ENCODE assay signal across 12 mouse cellular contexts in the genomic region with DNA sequence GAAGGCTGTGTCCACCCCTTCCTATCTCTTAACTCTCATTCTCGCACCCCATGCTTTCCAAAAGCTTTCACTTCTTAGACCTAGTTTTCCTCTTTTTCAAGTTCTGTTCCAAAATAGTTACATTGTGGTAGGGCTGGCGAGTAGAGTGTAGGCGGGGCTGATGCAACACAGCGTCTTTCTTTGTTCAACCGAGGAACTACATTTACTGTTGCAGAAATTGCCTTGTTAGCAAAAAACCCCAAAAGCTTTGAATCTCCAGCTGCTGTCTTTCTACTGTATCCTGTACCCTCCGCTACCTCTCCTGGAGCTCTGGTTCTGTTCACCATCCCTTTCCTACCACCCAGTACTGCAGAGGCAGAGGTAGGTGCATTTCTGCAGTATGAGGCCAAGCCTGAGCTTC.
DNase-seq lines count a peak whose midpoint lies in the region; ATAC-seq and TF ChIP-seq lines count a peak whose summit lies in the region.
"Had no signal": no experiment of that assay in that cellular context is flagged by ENCODE, and none has a peak within 500 bp of the region (broad histone marks: within the 10 kb centered on the region; RNA-seq: fewer than 3 reads in every experiment).

No protein-coding gene starts in this region.

- WGBS in midbrain, postnatal 0 days = 88% methylated on average over 6 of the region's 6 CpGs

- H3K27me3 ChIP-seq in testis, adult 2 months (ENCODE audit: control insufficient read depth, insufficient read depth, low read length) = no peaks in the 10 kb centered on the region
- no peaks in the 10 kb centered on the region for H3K27me3 ChIP-seq in midbrain, postnatal 0 days (ENCODE audit: insufficient read depth, low read length)

- H3K36me3 ChIP-seq in ES-E14 (ENCODE audit: control insufficient read depth, insufficient read depth, low read length, poor library complexity, severe bottlenecking) = no peaks in the 10 kb centered on the region
- no peaks in the 10 kb centered on the region for H3K36me3 ChIP-seq in testis, adult 2 months (ENCODE audit: control insufficient read depth, insufficient read depth, low read length)
- H3K36me3 ChIP-seq in midbrain, postnatal 0 days (ENCODE audit: insufficient read depth, low read length) = no peaks in the 10 kb centered on the region

- no peak overlapping the region for H3K4me3 ChIP-seq in ES-E14 (ENCODE audit: insufficient read depth in 1 of 2, low read depth in 1 of 2, low read length in 2 of 2, poor library complexity in 1 of 2, severe bottlenecking in 1 of 2)
- H3K4me3 ChIP-seq in testis, adult 2 months (ENCODE audit: control insufficient read depth, low read depth, low read length) = no peak overlapping the region
- H3K4me3 ChIP-seq in midbrain, postnatal 0 days (ENCODE audit: low read depth, low read length) = no peak overlapping the region
- H3K4me3 ChIP-seq: heart, embryonic 10.5 days had no signal

- DNase-seq in left cerebral cortex, adult 11 months (ENCODE audit: low spot score) = peak; percentile 45
- DNase-seq in left cerebral cortex, postnatal 10 days (ENCODE audit: extremely low spot score in 1 of 2, low spot score in 2 of 2) = no peak
- no peak for DNase-seq in ES-E14 (ENCODE audit: low read depth, low spot score)
- peak; percentile 26 for DNase-seq in induced T-regulatory cell, adult 2 months (ENCODE audit: low read depth)
- no peak for DNase-seq in kidney, postnatal 10 days
- no peak for DNase-seq in midbrain, postnatal 0 days (ENCODE audit: low spot score)
- DNase-seq in layer of hippocampus, adult 8-10 months (ENCODE audit: low spot score in 2 of 2) = no peak
- DNase-seq: cerebellum, postnatal 14 days; kidney, adult 18-20 months; midbrain, embryonic 14.5 days had no signal

- H3K4me2 ChIP-seq in midbrain, postnatal 0 days (ENCODE audit: low read depth, low read length, poor library complexity, severe bottlenecking) = no peak overlapping the region

- intact Hi-C loops in left cerebral cortex, postnatal 10 days (cut with DNase I) = no loop called here

- no peak overlapping the region for H3K27ac ChIP-seq in ES-E14 (ENCODE audit: insufficient read depth, low read depth, low read length, poor library complexity, severe bottlenecking)
- peak overlapping the region; percentile 51; the same call in 1 of the 2 replicates for H3K27ac ChIP-seq in testis, adult 2 months (ENCODE audit: control insufficient read depth, insufficient read depth, low read depth, low read length)
- H3K27ac ChIP-seq in midbrain, postnatal 0 days (ENCODE audit: low read depth, low read length) = no peak overlapping the region
- H3K27ac ChIP-seq: heart, embryonic 10.5 days had no signal

- in situ Hi-C loops in ES-E14 (cut with MboI; ENCODE audit: low sequenced_read_pairs in 2 of 2, unreplicated experiment in 2 of 2) = no loop called here

- no peaks in the 10 kb centered on the region for H3K9me3 ChIP-seq in ES-E14 (ENCODE audit: control insufficient read depth, insufficient read depth, low read depth, low read length)
- H3K9me3 ChIP-seq in midbrain, postnatal 0 days (ENCODE audit: low read length) = no peaks in the 10 kb centered on the region
- H3K9me3 ChIP-seq: heart, embryonic 10.5 days had no signal

- TF ChIP-seq POLR2A in testis, adult 2 months (IDR thresholded peaks at IDR 0.05; ENCODE audit: control insufficient read depth, low read depth, low read length) = no peak

- no peak for TF ChIP-seq CTCF in testis, adult 2 months (IDR thresholded peaks at IDR 0.05; ENCODE audit: control insufficient read depth, insufficient read depth, insufficient replicate concordance, low read depth, low read length)
- TF ChIP-seq CTCF in midbrain, postnatal 0 days (IDR thresholded peaks at IDR 0.05) = no peak

- no peak for ATAC-seq in midbrain, postnatal 0 days (ENCODE audit: low FRiP score)

- no peak overlapping the region for H3K9ac ChIP-seq in ES-E14 (ENCODE audit: insufficient read depth, low read depth, low read length, poor library complexity, severe bottlenecking)
- H3K9ac ChIP-seq in midbrain, postnatal 0 days (replicated peaks; ENCODE audit: low read length, poor library complexity, severe bottlenecking) = no peak overlapping the region

- no peaks in the 10 kb centered on the region for H3K4me1 ChIP-seq in ES-E14 (ENCODE audit: control insufficient read depth in 2 of 2, insufficient read depth in 2 of 2, low read length in 2 of 2, poor library complexity in 1 of 2)
- no peaks in the 10 kb centered on the region; the same call in 1 of the 2 replicates for H3K4me1 ChIP-seq in testis, adult 2 months (ENCODE audit: control insufficient read depth, insufficient read depth, low read length)
- 0 out of 2 replicates have a peak, but pooled peaks cover 5% of the 10 kb centered on the region for H3K4me1 ChIP-seq in midbrain, postnatal 0 days (ENCODE audit: insufficient read depth, low read length)

TF ChIP-seq in ES-E14, 5 proteins besides CTCF, POLR2A, EP300 and RAD21:
- TF ChIP-seq HCFC1 (IDR thresholded peaks at IDR 0.05; ENCODE audit: borderline replicate concordance, insufficient read depth, low read length) (no peak), ZC3H11A (IDR thresholded peaks at IDR 0.05; ENCODE audit: borderline replicate concordance, low read depth, low read length) (no peak), MAFK (IDR thresholded peaks at IDR 0.05; ENCODE audit: insufficient read depth, low read depth, low read length) (peak; percentile 61; the same call in 1 of the 2 replicates)

Comparison
In these comparisons a context has a peak if more than half of its experiments do, and no peak if none do; other contexts are left out.
1. DNase-seq: peak in left cerebral cortex, adult 11 months (single experiment) and induced T-regulatory cell, adult 2 months (single experiment); none in left cerebral cortex, postnatal 10 days (0 of 2), ES-E14 (single experiment), kidney, postnatal 10 days (single experiment), midbrain, postnatal 0 days (single experiment) and layer of hippocampus, adult 8-10 months (0 of 2).